Mouse (Mus musculus): ENCODE measurements around the gene Ldlrad3. TPM values are rescaled to one million over a fixed set of nuclear protein-coding genes. Genes with fewer than 3 reads are reported as not detected.

Ldlrad3 gene
- polyA plus RNA-seq, 2 experiments, result 45.1 to 49.7 TPM

- 77% methylated on average over 14 of the region's 14 CpGs for WGBS
- TF ChIP-seq POLR2A (IDR thresholded peaks at IDR 0.05; ENCODE audit: borderline replicate concordance, extremely low read depth, insufficient read depth, insufficient read length), result no peak
- Histone ChIP-seq H3K27ac (replicated peaks; ENCODE audit: low read depth, low read length) (no peak overlapping the region), H3K36me3 (ENCODE audit: control insufficient read depth, insufficient read depth, low read length) (peaks cover 7% of the 10 kb centered on the region; the same call in 1 of the 2 replicates), H3K9me3 (ENCODE audit: control insufficient read depth, low read length) (no peaks in the 10 kb centered on the region), H3K4me2 (replicated peaks; ENCODE audit: low read depth, low read length, severe bottlenecking) (no peak overlapping the region), H3K9ac (ENCODE audit: low read depth, low read length, severe bottlenecking) (no peak overlapping the region), H3K4me3 (replicated peaks; ENCODE audit: low read length) (no peak overlapping the region), H3K27me3 (ENCODE audit: control insufficient read depth, insufficient read depth, low read length) (no peaks in the 10 kb centered on the region), H3K4me1 (ENCODE audit: control insufficient read depth, insufficient read depth, low read length) (peaks cover 16% of the 10 kb centered on the region)
- DNase-seq (ENCODE audit: low spot score) (no peak), ATAC-seq (ENCODE audit: low FRiP score, low read depth) (no peak)
Measured at GRCm38 (mm10) chr2:102099702-102100450, 86.3 kb downstream of the Ldlrad3 start.

GRCm38 (mm10) chr2:102099261-102099660 is 86.9 kb downstream of the Ldlrad3 start:
- peaks cover 22% of the 10 kb centered on the region for H3K4me1 ChIP-seq (ENCODE audit: control insufficient read depth, insufficient read depth, low read length)
- H3K27me3 ChIP-seq (ENCODE audit: control insufficient read depth, insufficient read depth, low read length), result no peaks in the 10 kb centered on the region
- H3K4me3 ChIP-seq (replicated peaks; ENCODE audit: low read length), result no peak overlapping the region

GRCm38 (mm10) chr2:102094773-102095172 is 91.4 kb downstream of the Ldlrad3 start:
- Histone ChIP-seq H3K27ac (replicated peaks; ENCODE audit: low read depth, low read length) (peak overlapping the region; percentile 26; the same call in 1 of the 2 replicates), H3K4me3 (replicated peaks; ENCODE audit: low read length) (no peak overlapping the region), H3K4me2 (replicated peaks; ENCODE audit: low read depth, low read length, severe bottlenecking) (no peak overlapping the region), H3K36me3 (ENCODE audit: control insufficient read depth, insufficient read depth, low read length) (peaks cover 11% of the 10 kb centered on the region; the same call in 1 of the 2 replicates), H3K4me1 (ENCODE audit: control insufficient read depth, insufficient read depth, low read length) (peaks cover 19% of the 10 kb centered on the region), H3K9ac (ENCODE audit: low read depth, low read length, severe bottlenecking) (no peak overlapping the region), H3K27me3 (ENCODE audit: control insufficient read depth, insufficient read depth, low read length) (no peaks in the 10 kb centered on the region), H3K9me3 (ENCODE audit: control insufficient read depth, low read length) (no peaks in the 10 kb centered on the region)
- ATAC-seq (ENCODE audit: low FRiP score, low read depth), result no peak
- TF ChIP-seq POLR2A (IDR thresholded peaks at IDR 0.05; ENCODE audit: borderline replicate concordance, extremely low read depth, insufficient read depth, insufficient read length), result no peak
- no peak for DNase-seq (ENCODE audit: low spot score)
- 51% methylated on average over 11 of the region's 11 CpGs for WGBS

More at GRCm38 (mm10) chr2:102099261-102099660, 86.9 kb downstream of the Ldlrad3 start:
- TF ChIP-seq POLR2A (IDR thresholded peaks at IDR 0.05; ENCODE audit: borderline replicate concordance, extremely low read depth, insufficient read depth, insufficient read length), result no peak
- ATAC-seq (ENCODE audit: low FRiP score, low read depth) (no peak), DNase-seq (ENCODE audit: low spot score) (no peak)
- Histone ChIP-seq H3K27ac (replicated peaks; ENCODE audit: low read depth, low read length) (no peak overlapping the region), H3K4me2 (replicated peaks; ENCODE audit: low read depth, low read length, severe bottlenecking) (no peak overlapping the region), H3K9me3 (ENCODE audit: control insufficient read depth, low read length) (no peaks in the 10 kb centered on the region), H3K36me3 (ENCODE audit: control insufficient read depth, insufficient read depth, low read length) (peaks cover 7% of the 10 kb centered on the region; the same call in 1 of the 2 replicates), H3K9ac (ENCODE audit: low read depth, low read length, severe bottlenecking) (no peak overlapping the region)
- 90% methylated on average over 4 of the region's 4 CpGs for WGBS

GRCm38 (mm10) chr2:102094281-102094680 is 91.9 kb downstream of the Ldlrad3 start:
- Histone ChIP-seq H3K36me3 (ENCODE audit: control insufficient read depth, insufficient read depth, low read length) (peaks cover 6% of the 10 kb centered on the region; the same call in 1 of the 2 replicates), H3K9ac (ENCODE audit: low read depth, low read length, severe bottlenecking) (no peak overlapping the region), H3K4me1 (ENCODE audit: control insufficient read depth, insufficient read depth, low read length) (peaks cover 19% of the 10 kb centered on the region), H3K27me3 (ENCODE audit: control insufficient read depth, insufficient read depth, low read length) (no peaks in the 10 kb centered on the region), H3K4me2 (replicated peaks; ENCODE audit: low read depth, low read length, severe bottlenecking) (no peak overlapping the region), H3K9me3 (ENCODE audit: control insufficient read depth, low read length) (no peaks in the 10 kb centered on the region), H3K27ac (replicated peaks; ENCODE audit: low read depth, low read length) (peak overlapping the region; percentile 26; the same call in 1 of the 2 replicates), H3K4me3 (replicated peaks; ENCODE audit: low read length) (no peak overlapping the region)
- no peak for ATAC-seq (ENCODE audit: low FRiP score, low read depth)
- TF ChIP-seq POLR2A (IDR thresholded peaks at IDR 0.05; ENCODE audit: borderline replicate concordance, extremely low read depth, insufficient read depth, insufficient read length), result no peak
- DNase-seq (ENCODE audit: low spot score), result peak; percentile 52
- 47% methylated on average over 3 of the region's 3 CpGs for WGBS

GRCm38 (mm10) chr2:102092579-102092978 is 93.6 kb downstream of the Ldlrad3 start:
- Histone ChIP-seq H3K9ac (ENCODE audit: low read depth, low read length, severe bottlenecking) (no peak overlapping the region), H3K27me3 (ENCODE audit: control insufficient read depth, insufficient read depth, low read length) (no peaks in the 10 kb centered on the region), H3K36me3 (ENCODE audit: control insufficient read depth, insufficient read depth, low read length) (0 out of 2 replicates have a peak, but pooled peaks cover 4% of the 10 kb centered on the region), H3K4me2 (replicated peaks; ENCODE audit: low read depth, low read length, severe bottlenecking) (no peak overlapping the region), H3K27ac (replicated peaks; ENCODE audit: low read depth, low read length) (no peak overlapping the region), H3K4me1 (ENCODE audit: control insufficient read depth, insufficient read depth, low read length) (peaks cover 19% of the 10 kb centered on the region), H3K9me3 (ENCODE audit: control insufficient read depth, low read length) (no peaks in the 10 kb centered on the region), H3K4me3 (replicated peaks; ENCODE audit: low read length) (no peak overlapping the region)
- no peak for TF ChIP-seq POLR2A (IDR thresholded peaks at IDR 0.05; ENCODE audit: borderline replicate concordance, extremely low read depth, insufficient read depth, insufficient read length)
- DNase-seq (ENCODE audit: low spot score), result no peak
- WGBS, result 84% methylated on average over 10 of the region's 10 CpGs
- ATAC-seq (ENCODE audit: low FRiP score, low read depth), result no peak
